Mouse (Mus musculus) megakaryocyte, embryonic 14.5 days (primary cell): ENCODE measurements at regions not wholly inside any gene's neighbourhood (a gene's known extent, or its start where the extent isn't known, plus 50 kb on each side); places are given as distances from the start of the nearest gene placed in this dataset.

Experiments
- FLI1 ChIP-seq: IDR thresholded peaks from 2 replicates; pipeline ENCODE4 v1.6.1; 2012; ENCODE audit warnings: low read length, inconsistent platforms, mixed read lengths
- GATA1 ChIP-seq: IDR thresholded peaks from 3 replicates; pipeline ENCODE4 v1.6.1; 2012; ENCODE audit warnings: mixed read lengths, low read length, inconsistent platforms, borderline replicate concordance

GRCm38 (mm10) chr15:96936705-96937346 is 118.9 kb downstream of the Slc38a4 start:
- no peak for TF ChIP-seq GATA1
- no peak for TF ChIP-seq FLI1
